Mouse (Mus musculus): ENCODE results near the gene Itgb1. TPM values are rescaled to one million over a fixed set of nuclear protein-coding genes. Genes with fewer than 3 reads are reported as not detected.

Gene Itgb1
- polyA plus RNA-seq, 1 experiment from 2014 or later = 243 TPM

DNA sequence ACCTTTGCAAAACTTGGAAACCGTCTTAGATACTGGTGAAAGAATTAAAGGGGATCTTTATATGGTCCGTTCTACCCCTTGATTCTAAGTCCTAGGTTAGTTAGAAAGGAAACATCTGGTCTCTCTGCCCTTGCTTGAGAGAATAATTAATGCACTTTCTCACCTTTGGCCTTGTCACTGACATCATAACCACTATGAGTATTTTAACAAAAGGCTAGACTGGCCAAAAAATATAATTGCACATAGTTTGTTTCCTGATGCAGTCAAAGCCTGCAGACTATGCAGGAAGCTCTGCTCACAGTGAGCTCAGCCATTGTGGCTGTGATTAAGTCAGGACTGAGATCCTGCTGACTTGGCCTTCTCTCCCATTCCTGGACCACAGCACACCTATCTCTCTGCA is 22.3 kb upstream of the Itgb1 start:
- Histone ChIP-seq H3K4me2 (replicated peaks) (no peak overlapping the region), H3K4me3 (no peak overlapping the region), H3K36me3 (no peaks in the 10 kb centered on the region), H3K9me3 (peaks cover 3% of the 10 kb centered on the region; the same call in 1 of the 2 replicates), H3K27ac (no peak overlapping the region), H3K9ac (no peak overlapping the region), H3K4me1 (no peaks in the 10 kb centered on the region), H3K27me3 (no peaks in the 10 kb centered on the region)
- WGBS = 33% methylated on average over 2 of the region's 2 CpGs
- no peak for ATAC-seq (ENCODE audit: low FRiP score, low read depth)

- Histone ChIP-seq H3K9me3 (no peaks in the 10 kb centered on the region), H3K27me3 (no peaks in the 10 kb centered on the region), H3K9ac (no peak overlapping the region), H3K4me3 (no peak overlapping the region), H3K27ac (no peak overlapping the region), H3K4me2 (replicated peaks) (no peak overlapping the region), H3K36me3 (no peaks in the 10 kb centered on the region), H3K4me1 (no peaks in the 10 kb centered on the region)
- WGBS = 81% methylated on average over 4 of the region's 4 CpGs
- no peak for ATAC-seq (ENCODE audit: low FRiP score, low read depth)
Observed at GRCm38 (mm10) chr8:128666576-128667263, 18.7 kb upstream of the Itgb1 start.

- WGBS = 94% methylated on average over 1 of the region's 1 CpGs
Observed at GRCm38 (mm10) chr8:128671813-128672212, 13.6 kb upstream of the Itgb1 start.

DNA sequence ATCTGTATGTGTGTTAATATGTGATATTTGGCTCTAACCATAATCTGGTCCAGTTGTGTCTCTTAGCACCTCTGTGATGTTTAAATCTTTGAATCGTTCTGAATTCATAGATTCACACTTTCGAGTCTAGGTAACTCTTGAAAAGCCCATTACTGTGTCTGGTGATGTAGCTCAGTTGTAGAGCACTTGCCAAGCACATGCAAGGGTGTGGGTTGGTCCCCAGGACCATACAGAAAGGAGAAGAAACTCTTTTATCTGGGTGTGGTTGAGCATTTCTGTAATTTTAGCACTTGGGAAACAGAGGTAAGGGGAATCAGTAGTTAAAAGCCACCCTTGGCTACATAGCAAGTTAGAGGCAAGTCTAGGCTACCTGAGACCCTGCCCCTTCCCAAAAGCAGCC is 13.0 kb upstream of the Itgb1 start:
- Histone ChIP-seq H3K9ac (no peak overlapping the region), H3K27me3 (no peaks in the 10 kb centered on the region), H3K36me3 (no peaks in the 10 kb centered on the region), H3K4me3 (no peak overlapping the region), H3K27ac (no peak overlapping the region), H3K4me1 (no peaks in the 10 kb centered on the region), H3K9me3 (no peaks in the 10 kb centered on the region), H3K4me2 (replicated peaks) (no peak overlapping the region)
- ATAC-seq (ENCODE audit: low FRiP score, low read depth) = no peak
- WGBS = 78% methylated on average over 2 of the region's 2 CpGs

More at GRCm38 (mm10) chr8:128671813-128672212, 13.6 kb upstream of the Itgb1 start:
- Histone ChIP-seq H3K27ac (no peak overlapping the region), H3K4me2 (replicated peaks) (no peak overlapping the region), H3K9me3 (no peaks in the 10 kb centered on the region), H3K9ac (no peak overlapping the region), H3K36me3 (no peaks in the 10 kb centered on the region), H3K4me1 (no peaks in the 10 kb centered on the region), H3K27me3 (no peaks in the 10 kb centered on the region), H3K4me3 (no peak overlapping the region)
- no peak for ATAC-seq (ENCODE audit: low FRiP score, low read depth)

GRCm38 (mm10) chr8:128672950-128673349 is 12.5 kb upstream of the Itgb1 start:
- H3K27me3 ChIP-seq = no peaks in the 10 kb centered on the region
- no peak for ATAC-seq (ENCODE audit: low FRiP score, low read depth)

DNA sequence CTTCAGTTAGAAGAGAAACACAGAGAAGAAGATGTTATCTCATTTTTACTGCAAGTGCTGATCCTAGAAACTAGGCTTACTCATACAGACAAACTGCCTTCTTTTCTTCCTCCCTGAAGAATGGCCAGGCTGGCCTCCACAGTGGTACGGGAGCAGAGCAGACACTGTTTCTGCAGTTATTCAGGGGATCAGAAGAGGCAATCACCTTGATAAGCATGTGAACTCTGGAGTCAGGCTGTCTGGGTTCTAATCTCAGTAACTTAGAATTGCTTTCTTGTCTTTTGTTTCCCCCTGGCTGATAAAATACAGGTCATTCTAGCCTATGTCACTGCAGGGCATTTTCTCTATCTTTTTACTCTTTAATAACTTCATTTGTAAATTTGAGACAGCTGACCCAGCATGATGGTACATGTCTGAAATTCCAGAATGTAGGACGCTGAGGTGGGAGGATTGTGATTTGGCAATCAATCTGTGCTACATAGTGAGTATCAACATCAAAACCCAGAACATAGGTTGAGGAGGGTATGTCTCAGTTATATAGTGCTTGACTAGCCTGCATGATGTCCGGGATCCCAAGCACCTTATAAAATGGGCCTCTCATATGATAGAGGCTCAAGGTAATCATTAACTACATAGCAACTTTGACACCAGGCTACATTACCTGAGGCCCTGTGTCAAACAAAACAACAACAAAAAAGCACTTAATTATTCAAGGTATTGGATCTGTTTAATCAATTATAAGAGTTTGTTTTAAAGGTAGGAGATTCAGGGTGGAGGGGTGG is 9.4 kb upstream of the Itgb1 start:
- WGBS = 80% methylated on average over 3 of the region's 3 CpGs
- ATAC-seq (ENCODE audit: low FRiP score, low read depth) = no peak
- no peaks in the 10 kb centered on the region for H3K36me3 ChIP-seq
- H3K4me1 ChIP-seq = peaks cover 8% of the 10 kb centered on the region; the same call in 1 of the 2 replicates
- no peaks in the 10 kb centered on the region for H3K9me3 ChIP-seq
- H3K4me2 ChIP-seq (replicated peaks) = no peak overlapping the region
- no peak overlapping the region for H3K9ac ChIP-seq
- no peaks in the 10 kb centered on the region for H3K27me3 ChIP-seq
- H3K4me3 ChIP-seq = no peak overlapping the region
- no peak overlapping the region for H3K27ac ChIP-seq

More at GRCm38 (mm10) chr8:128672950-128673349, 12.5 kb upstream of the Itgb1 start:
- no peak overlapping the region for H3K9ac ChIP-seq
- no peak overlapping the region for H3K4me3 ChIP-seq
- no peaks in the 10 kb centered on the region for H3K9me3 ChIP-seq
- no peak overlapping the region for H3K27ac ChIP-seq
- H3K4me1 ChIP-seq = no peaks in the 10 kb centered on the region
- 80% methylated on average over 1 of the region's 1 CpGs for WGBS
- H3K36me3 ChIP-seq = no peaks in the 10 kb centered on the region
- no peak overlapping the region for H3K4me2 ChIP-seq (replicated peaks)

DNA sequence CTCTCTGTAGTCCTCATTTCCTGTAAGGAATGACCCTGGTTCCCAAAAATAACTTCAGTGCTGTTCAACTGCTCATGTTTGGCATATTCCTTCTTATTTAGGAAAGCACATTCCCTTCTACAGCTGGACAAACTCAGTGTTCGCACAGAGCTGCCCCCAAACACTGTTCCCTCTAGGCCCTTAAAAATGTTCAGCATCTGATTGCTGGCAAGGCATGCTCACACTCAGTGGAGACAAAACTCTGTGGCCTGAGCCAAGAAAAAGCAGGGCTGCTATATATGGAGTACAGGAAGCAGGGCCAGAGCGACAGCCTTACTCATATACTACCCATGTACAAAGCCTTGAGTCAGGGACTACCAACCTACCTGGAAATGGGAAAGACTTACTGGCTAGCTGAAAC is 5.5 kb upstream of the Itgb1 start:
- WGBS = 50% methylated on average over 2 of the region's 2 CpGs

GRCm38 (mm10) chr8:128680548-128681325 is 4.7 kb upstream of the Itgb1 start:
- 87% methylated on average over 2 of the region's 2 CpGs for WGBS
- Histone ChIP-seq H3K4me3 (no peak overlapping the region), H3K27ac (no peak overlapping the region), H3K27me3 (no peaks in the 10 kb centered on the region), H3K36me3 (no peaks in the 10 kb centered on the region), H3K4me2 (replicated peaks) (no peak overlapping the region), H3K9ac (no peak overlapping the region), H3K4me1 (peaks cover 11% of the 10 kb centered on the region; the same call in 1 of the 2 replicates), H3K9me3 (no peaks in the 10 kb centered on the region)
- ATAC-seq (ENCODE audit: low FRiP score, low read depth) = no peak

More for the DNA sequence above, 5.5 kb upstream of the Itgb1 start:
- Histone ChIP-seq H3K27me3 (no peaks in the 10 kb centered on the region), H3K9ac (no peak overlapping the region), H3K36me3 (no peaks in the 10 kb centered on the region), H3K4me2 (replicated peaks) (no peak overlapping the region), H3K4me3 (no peak overlapping the region), H3K27ac (peak overlapping the region; percentile 56; the same call in 1 of the 2 replicates), H3K9me3 (no peaks in the 10 kb centered on the region), H3K4me1 (peaks cover 11% of the 10 kb centered on the region; the same call in 1 of the 2 replicates)
- peak; percentile 82 for ATAC-seq (ENCODE audit: low FRiP score, low read depth)

DNA sequence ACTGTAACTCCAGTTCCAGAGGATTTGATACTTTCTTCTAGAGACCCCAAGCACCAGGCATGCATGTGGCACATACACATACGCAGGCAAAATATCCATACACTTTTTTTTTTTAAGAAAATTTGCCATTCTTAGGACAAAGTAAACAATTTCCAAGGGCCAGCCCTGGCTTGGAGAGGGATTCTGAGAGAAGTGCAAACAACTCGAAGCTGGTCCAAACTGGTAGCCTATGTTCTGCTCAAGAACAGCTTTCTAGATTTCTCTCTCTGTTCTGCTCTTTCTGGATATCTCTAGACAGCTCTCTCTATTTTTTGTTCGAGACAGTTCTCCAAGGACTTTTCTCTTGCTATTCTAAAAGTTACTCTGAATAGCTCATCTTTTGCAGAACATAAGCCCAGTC is 3.5 kb upstream of the Itgb1 start:
- Histone ChIP-seq H3K9ac (no peak overlapping the region), H3K9me3 (no peaks in the 10 kb centered on the region)
- ATAC-seq (ENCODE audit: low FRiP score, low read depth) = no peak

DNA sequence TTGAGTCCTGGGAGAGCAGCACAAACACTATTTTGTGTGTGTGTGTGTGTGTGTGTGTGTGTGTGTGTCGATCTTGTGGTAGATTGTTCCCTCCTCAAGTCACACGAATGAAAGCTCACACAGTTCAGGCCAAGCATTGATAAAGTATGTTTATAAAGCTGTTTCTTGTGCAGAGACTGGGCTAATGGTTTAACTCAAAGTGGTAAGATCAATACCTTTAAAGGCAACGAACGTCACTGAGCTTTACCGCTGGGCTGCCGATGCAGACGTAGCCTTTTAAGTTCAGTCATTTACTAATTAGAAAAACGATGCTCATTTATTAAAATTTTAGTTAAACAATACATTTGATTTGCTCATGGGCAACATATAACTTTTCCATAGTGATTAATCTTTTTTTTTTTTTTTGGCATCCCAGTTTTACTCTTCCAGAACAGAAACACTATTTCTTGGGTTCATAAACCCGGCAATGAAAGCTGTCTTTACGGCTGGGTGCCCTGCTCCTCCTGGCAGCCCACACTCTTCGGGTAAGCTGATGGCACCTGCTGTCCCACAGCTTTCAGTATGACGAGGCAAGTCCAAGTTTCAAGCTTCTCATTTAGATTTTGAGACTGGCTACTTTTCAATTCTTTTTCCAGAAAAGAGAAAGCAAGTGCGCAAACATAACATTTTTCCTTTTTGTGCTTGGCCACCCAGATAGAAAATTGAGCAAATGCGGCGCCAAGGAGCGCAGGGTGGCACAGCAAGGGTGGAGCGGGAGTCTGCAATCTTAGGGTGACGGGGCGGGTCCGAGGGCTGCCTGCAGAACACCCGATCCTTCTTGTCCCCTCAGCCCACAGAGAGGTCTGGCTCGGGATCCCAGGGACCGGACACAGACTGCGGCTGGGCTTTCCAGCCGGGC is 596 bp upstream of the Itgb1 start:
- H3K4me3 ChIP-seq = peak overlapping the region; percentile 86
- no peaks in the 10 kb centered on the region for H3K27me3 ChIP-seq
- H3K27ac ChIP-seq = peak overlapping the region; percentile 99
- peak; percentile 79 for ATAC-seq (ENCODE audit: low FRiP score, low read depth)
- H3K9me3 ChIP-seq = no peaks in the 10 kb centered on the region
- 10% methylated on average over 25 of the region's 25 CpGs for WGBS
- H3K9ac ChIP-seq = peak overlapping the region; percentile 98
- no peaks in the 10 kb centered on the region for H3K36me3 ChIP-seq
- peaks cover 23% of the 10 kb centered on the region for H3K4me1 ChIP-seq
- H3K4me2 ChIP-seq (replicated peaks) = peak overlapping the region; percentile 67

More for the DNA sequence above, 3.5 kb upstream of the Itgb1 start:
- no peaks in the 10 kb centered on the region for H3K36me3 ChIP-seq
- H3K27ac ChIP-seq = no peak overlapping the region
- H3K4me3 ChIP-seq = no peak overlapping the region
- peaks cover 12% of the 10 kb centered on the region for H3K4me1 ChIP-seq
- no peak overlapping the region for H3K4me2 ChIP-seq (replicated peaks)
- 90% methylated on average over 3 of the region's 3 CpGs for WGBS
- H3K27me3 ChIP-seq = no peaks in the 10 kb centered on the region

- H3K36me3 ChIP-seq = no peaks in the 10 kb centered on the region
- H3K27ac ChIP-seq = peak overlapping the region; percentile 99
- no peak for ATAC-seq (ENCODE audit: low FRiP score, low read depth)
- WGBS = 1% methylated on average over 2 of the region's 2 CpGs
- H3K9ac ChIP-seq = peak overlapping the region; percentile 98
- no peaks in the 10 kb centered on the region for H3K9me3 ChIP-seq
- H3K27me3 ChIP-seq = no peaks in the 10 kb centered on the region
- H3K4me1 ChIP-seq = peaks cover 22% of the 10 kb centered on the region
- H3K4me2 ChIP-seq (replicated peaks) = peak overlapping the region; percentile 79
- H3K4me3 ChIP-seq = peak overlapping the region; percentile 86
Observed at GRCm38 (mm10) chr8:128686429-128686990, 1.1 kb downstream of the Itgb1 start.
